Mouse (Mus musculus) ovary, adult 10 weeks (tissue): ENCODE results near the gene Olfr700. TPM values are rescaled to one million over a fixed set of nuclear protein-coding genes. Genes with fewer than 3 reads are reported as not detected.

Experiments
- polyA plus RNA-seq: library from polyadenylated mRNA; stranded (reverse); fragments of 350-450 nt; fragmentation: Illumina TruSeq; extraction: RNeasy Lipid Tissue Mini Kit (QIAGEN cat#74804); gene quantifications from one replicate; pipeline ENCODE4 v1.2.3, GENCODE M21; 2014

The Olfr700 gene
- not detected for polyA plus RNA-seq

GRCm38 (mm10) chr7:106808734-106809133 is at the start of gene Olfr700:
Gene Olfr700, minus strand, starts transcription at chr7:106808834.

GRCm38 (mm10) chr7:106843060-106843459 is 34.4 kb upstream of the Olfr700 start, which contains the start of gene Olfr703:
Gene Olfr703, plus strand, starts transcription at chr7:106843360.

GRCm38 (mm10) chr7:106833793-106834192 is 25.2 kb upstream of the Olfr700 start, which contains the start of gene Olfr702:
Gene Olfr702, minus strand, starts transcription at chr7:106833893.

GRCm38 (mm10) chr7:106813829-106814228 is 5.2 kb upstream of the Olfr700 start, which contains the start of gene Olfr701:
Gene Olfr701, plus strand, starts transcription at chr7:106814129.

GRCm38 (mm10) chr7:106793098-106793497 is 15.5 kb downstream of the Olfr700 start, which contains the start of gene Olfr699:
Gene Olfr699, minus strand, starts transcription at chr7:106793198.

Other genes with a start within 250 kb of the Olfr700 start
- not detected for gene Olfr693, start 128.2 kb downstream of the Olfr700 start, polyA plus RNA-seq
- not detected for gene Olfr694, start 117.0 kb downstream of the Olfr700 start, polyA plus RNA-seq
- gene Olfr695, start 92.4 kb downstream of the Olfr700 start, polyA plus RNA-seq = not detected
- gene Olfr697, start 66.4 kb downstream of the Olfr700 start, polyA plus RNA-seq = not detected
- not detected for gene Olfr698, start 53.4 kb downstream of the Olfr700 start, polyA plus RNA-seq
- gene Olfr699, start 15.6 kb downstream of the Olfr700 start, polyA plus RNA-seq = not detected
- gene Olfr701, start 5.3 kb upstream of the Olfr700 start, polyA plus RNA-seq = 0.14 TPM
- gene Olfr702, start 25.1 kb upstream of the Olfr700 start, polyA plus RNA-seq = not detected
- gene Olfr703, start 34.5 kb upstream of the Olfr700 start, polyA plus RNA-seq = not detected
- gene Olfr704, start 54.4 kb upstream of the Olfr700 start, polyA plus RNA-seq = not detected
- not detected for gene Olfr705, start 68.1 kb upstream of the Olfr700 start, polyA plus RNA-seq
- not detected for gene Olfr706, start 79.3 kb upstream of the Olfr700 start, polyA plus RNA-seq
- gene Olfr707, start 92.4 kb upstream of the Olfr700 start, polyA plus RNA-seq = not detected
- gene Olfr1532-ps1, start 99.2 kb upstream of the Olfr700 start, polyA plus RNA-seq = not detected
- not detected for gene Olfr709-ps1, start 123.4 kb upstream of the Olfr700 start, polyA plus RNA-seq
- not detected for gene Olfr710, start 139.5 kb upstream of the Olfr700 start, polyA plus RNA-seq
- gene Olfr6, start 155.1 kb upstream of the Olfr700 start, polyA plus RNA-seq = not detected
- not detected for gene Olfr711, start 166.6 kb upstream of the Olfr700 start, polyA plus RNA-seq
- not detected for gene Olfr2, start 197.2 kb upstream of the Olfr700 start, polyA plus RNA-seq
- gene Olfr713, start 222.3 kb upstream of the Olfr700 start, polyA plus RNA-seq = not detected